Mouse (Mus musculus) kidney, postnatal 36 days (tissue): Measurements from ENCODE around the gene Fam110a.

Experiments
- DNase-seq, 2 experiments: peaks; one replicate each; pipeline ENCODE4 v3.0.0; 2021 to 2022; ENCODE audit warnings: mixed read lengths in 2 of 2

The Fam110a gene

DNA sequence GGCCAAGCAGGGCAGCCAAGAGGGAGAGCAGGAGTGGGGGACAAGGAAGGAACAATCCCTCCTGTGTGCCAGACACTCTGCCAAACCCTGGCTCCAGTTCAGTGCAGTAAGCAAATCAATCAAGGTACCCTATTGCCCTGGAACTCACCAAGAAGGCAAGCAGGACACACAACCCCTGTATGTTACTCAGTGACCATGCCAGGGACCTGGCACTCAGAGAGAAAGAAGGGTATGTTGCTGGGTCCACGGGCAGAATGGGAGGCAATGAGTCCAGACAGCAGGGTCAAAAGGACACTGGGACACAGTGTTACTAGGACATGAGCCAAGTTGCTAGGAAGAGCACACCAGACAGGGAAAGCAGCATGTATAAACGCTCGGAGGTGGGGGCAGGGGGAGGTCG lies 54.3 kb downstream of the Fam110a start:
- peak; percentile 63 to 83 for DNase-seq

DNA sequence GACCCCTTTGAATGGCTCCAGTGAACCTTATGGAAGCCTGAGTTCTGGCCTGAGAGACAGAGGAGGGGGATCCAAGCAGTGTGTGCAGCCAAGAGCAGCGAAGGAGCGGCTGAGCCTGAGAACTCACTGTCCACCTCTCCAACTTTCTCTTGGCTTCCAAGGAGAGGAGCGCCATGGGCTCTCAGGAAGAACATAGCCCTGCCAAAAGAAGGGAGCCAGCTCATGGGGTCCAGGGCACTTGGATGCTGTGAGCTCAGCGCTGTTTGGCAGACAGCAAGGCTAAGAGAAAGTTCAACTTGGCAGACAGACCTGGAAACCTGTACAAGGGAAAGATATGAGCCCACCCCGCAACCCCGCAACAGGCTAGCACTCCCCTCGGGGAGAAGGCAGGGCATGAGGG lies 55.7 kb downstream of the Fam110a start:
- no peak for DNase-seq

GRCm38 (mm10) chr2:151921596-151921995 lies 58.4 kb downstream of the Fam110a start:
- no peak for DNase-seq

DNA sequence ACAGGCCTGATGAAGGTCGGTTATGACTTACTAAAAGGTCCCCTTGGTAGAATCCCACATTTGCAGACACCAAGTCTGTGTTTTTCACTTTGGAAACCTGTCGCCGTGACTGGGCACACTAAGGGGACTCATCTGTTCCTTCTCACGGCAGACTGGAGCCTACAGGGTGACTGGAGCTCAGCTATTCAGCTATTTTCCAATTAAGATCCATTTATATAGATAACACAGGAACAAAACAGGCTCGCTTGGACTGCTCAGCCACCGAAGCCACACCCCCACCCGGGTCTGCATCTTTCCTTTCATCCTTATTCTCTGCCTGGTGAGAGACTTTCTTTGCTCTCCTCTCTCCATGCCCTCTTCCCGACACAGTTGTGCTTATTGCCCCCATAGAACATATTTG lies 59.0 kb downstream of the Fam110a start:
- DNase-seq: no peak
